In genomic region chr11:101893560-101893959, GRCm38 (mm10) we compare ENCODE assay signal across 12 mouse cellular contexts. TPM values are rescaled to one million over a fixed set of nuclear protein-coding genes. Genes with fewer than 3 reads are reported as not detected.
A peak's percentile ranks its signal among the peaks of the same experiment; 100 is the strongest.
DNase-seq lines count a peak whose midpoint lies in the region; ATAC-seq lines count a peak whose summit lies in the region.
"Had no signal": no experiment of that assay in that cellular context is flagged by ENCODE, and none has a peak within 500 bp of the region (broad histone marks: within the 10 kb centered on the region; RNA-seq: fewer than 3 reads in every experiment).

No protein-coding gene starts in this region.

- H3K9ac ChIP-seq in heart, embryonic 14.5 days (ENCODE audit: low read length): peak overlapping the region; percentile 68
- H3K9ac ChIP-seq: liver, embryonic 13.5 days had no signal

- no peaks in the 10 kb centered on the region for H3K9me3 ChIP-seq in heart, embryonic 10.5 days
- H3K9me3 ChIP-seq in heart, embryonic 14.5 days (ENCODE audit: control insufficient read depth, low read length): no peaks in the 10 kb centered on the region
- H3K9me3 ChIP-seq: liver, embryonic 13.5 days had no signal

- peaks cover 59% of the 10 kb centered on the region for H3K27me3 ChIP-seq in heart, embryonic 10.5 days (ENCODE audit: insufficient read depth, poor library complexity, severe bottlenecking)
- H3K27me3 ChIP-seq in heart, embryonic 14.5 days (ENCODE audit: control insufficient read depth, insufficient read depth, low read length): no peaks in the 10 kb centered on the region; the same call in none of the 2 replicates

- H3K36me3 ChIP-seq in heart, embryonic 10.5 days: no peaks in the 10 kb centered on the region
- H3K36me3 ChIP-seq in heart, embryonic 14.5 days (ENCODE audit: control insufficient read depth, insufficient read depth, low read length): no peaks in the 10 kb centered on the region
- H3K36me3 ChIP-seq: liver, embryonic 13.5 days had no signal

- peaks cover 69% of the 10 kb centered on the region for H3K4me1 ChIP-seq in heart, embryonic 10.5 days
- peaks cover 20% of the 10 kb centered on the region for H3K4me1 ChIP-seq in brown adipose tissue, adult 24 weeks (ENCODE audit: control insufficient read depth, insufficient read depth, insufficient read length, low read length)
- peaks cover 31 to 34% of the 10 kb centered on the region in 2 experiments for H3K4me1 ChIP-seq in heart, embryonic 14.5 days (ENCODE audit: control insufficient read depth in 2 of 2, insufficient read depth in 2 of 2, low read length in 2 of 2)
- H3K4me1 ChIP-seq: liver, embryonic 13.5 days had no signal

- peak overlapping the region; percentile 57 for H3K4me2 ChIP-seq in heart, embryonic 14.5 days (ENCODE audit: low read length)
- H3K4me2 ChIP-seq: liver, embryonic 13.5 days had no signal

- ATAC-seq in heart, embryonic 14.5 days (ENCODE audit: insufficient number of reproducible peaks, insufficient read depth, low FRiP score, low read depth): no peak
- ATAC-seq in frontal cortex, adult (ENCODE audit: low TSS enrichment): no peak
- ATAC-seq: hindbrain, postnatal 0 days had no signal

- peak overlapping the region; percentile 77 for H3K27ac ChIP-seq in heart, embryonic 10.5 days
- H3K27ac ChIP-seq in brown adipose tissue, adult 24 weeks (replicated peaks; ENCODE audit: low read depth, low read length): peak overlapping the region; percentile 99
- peak overlapping the region; percentile 54 to 60 for H3K27ac ChIP-seq in heart, embryonic 14.5 days (replicated peaks in 1 of 2; ENCODE audit: control insufficient read depth in 1 of 2, insufficient read depth in 1 of 2, low read depth in 2 of 2, low read length in 2 of 2)
- H3K27ac ChIP-seq: hindbrain, postnatal 0 days; liver, embryonic 13.5 days had no signal

- H3K4me3 ChIP-seq in heart, embryonic 10.5 days: peak overlapping the region; percentile 26
- peak overlapping the region; percentile 56 for H3K4me3 ChIP-seq in brown adipose tissue, adult 24 weeks (ENCODE audit: insufficient read depth, low read depth, low read length)
- peak overlapping the region; percentile 23 to 41 for H3K4me3 ChIP-seq in heart, embryonic 14.5 days (ENCODE audit: control insufficient read depth in 1 of 2, insufficient read depth in 1 of 2, low read depth in 1 of 2, low read length in 2 of 2)
- H3K4me3 ChIP-seq: liver, embryonic 13.5 days had no signal

- no peak for DNase-seq in heart, embryonic 10.5 days (ENCODE audit: low spot score)
- no peak for DNase-seq in heart, adult 9 months (ENCODE audit: low spot score in 2 of 2)
- peak; percentile 52 to 65 for DNase-seq in kidney, postnatal 4 days
- DNase-seq in urinary bladder, postnatal 36 days (ENCODE audit: low spot score in 2 of 2): no peak
- no peak for DNase-seq in layer of hippocampus, adult 9-10 months (ENCODE audit: low spot score)
- DNase-seq: liver, embryonic 13.5 days; right cerebral cortex, postnatal 4 days; thymus, postnatal 14 days had no signal

- WGBS in heart, embryonic 10.5 days: 22% methylated on average over 15 of the region's 15 CpGs
- WGBS in heart, embryonic 14.5 days: 31% methylated on average over 15 of the region's 15 CpGs

RNA-seq across cellular contexts. Expression of gene Meox1, which starts 0.6 kb away (rescaled TPM):
- 5.7 and 8.2 TPM in 2 replicates for polyA plus RNA-seq in heart, embryonic 10.5 days (2016; fragmentation: Nextera tagmentation; extraction: Ambion mirVana)
- polyA plus RNA-seq in brown adipose tissue, adult 24 weeks (2012; ENCODE audit: insufficient read depth, insufficient read length, missing spikeins): 3.8 and 4.4 TPM in 2 replicates
- polyA plus RNA-seq in heart, embryonic 14.5 days (2014; fragmentation: Nextera tagmentation; extraction: Ambion mirVana): 13.8 and 13.9 TPM in 2 replicates

Comparison
In these comparisons a context has a peak if more than half of its experiments do, and no peak if none do; other contexts are left out.
1. DNase-seq: peak in kidney, postnatal 4 days (2 of 2); none in heart, embryonic 10.5 days (single experiment), heart, adult 9 months (0 of 2), urinary bladder, postnatal 36 days (0 of 2) and layer of hippocampus, adult 9-10 months (single experiment).
2. Peak in every context shown above with its lines, with median percentiles within 50 percentile points of each other: H3K27ac ChIP-seq and H3K4me3 ChIP-seq.